Mouse (Mus musculus) thymus, postnatal 36 days (tissue): Measurements from ENCODE around the gene Rhox2c.
"Not testable (repeated sequence)": the region's sequence is repeated elsewhere in the genome, so short reads cannot be mapped to it uniquely, and the experiment has no call there.

ENCODE experiments used
- DNase-seq, 2 experiments: peaks; one replicate each; pipeline ENCODE4 v3.0.0; 2022; ENCODE audit warnings: mixed read lengths in 2 of 2

Gene Rhox2c

DNA sequence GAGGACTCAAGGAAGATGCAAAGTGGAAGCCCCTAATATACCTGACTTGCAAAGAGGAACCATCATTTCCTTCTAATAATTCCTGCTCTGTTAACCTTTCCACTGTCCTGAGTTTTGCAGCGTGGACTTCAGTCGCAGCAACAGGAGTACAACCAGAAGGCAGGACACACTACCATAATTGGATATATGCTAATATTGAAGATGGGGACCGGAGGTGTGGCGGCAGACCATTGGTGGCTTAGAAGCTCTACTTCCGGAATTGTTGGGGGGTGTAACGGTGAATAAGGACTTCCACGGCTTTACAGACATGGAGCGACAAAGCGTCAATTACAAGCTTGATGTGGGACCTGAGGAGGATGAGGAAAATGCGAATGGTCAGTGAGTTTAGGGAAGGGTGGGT, at the start of gene Rhox2c:
Rhox2c (plus strand) TSS at position 301 of the 400 bp plus-strand sequence.
- not testable (repeated sequence) for DNase-seq

DNA sequence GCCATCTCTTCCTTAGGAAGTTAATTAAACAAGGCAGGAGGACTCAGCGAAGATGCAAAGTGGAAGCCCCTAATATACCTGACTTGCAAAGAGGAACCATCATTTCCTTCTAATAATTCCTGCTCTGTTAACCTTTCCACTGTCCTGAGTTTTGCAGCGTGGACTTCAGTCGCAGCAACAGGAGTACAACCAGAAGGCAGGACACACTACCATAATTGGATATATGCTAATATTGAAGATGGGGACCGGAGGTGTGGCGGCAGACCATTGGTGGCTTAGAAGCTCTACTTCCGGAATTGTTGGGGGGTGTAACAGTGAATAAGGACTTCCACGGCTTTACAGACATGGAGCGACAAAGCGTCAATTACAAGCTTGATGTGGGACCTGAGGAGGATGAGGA, 41.7 kb upstream of the Rhox2c start, which contains the start of gene Rhox2b:
Rhox2b (plus strand) TSS at position 301 of the 400 bp plus-strand sequence.
- DNase-seq: not testable (repeated sequence)

DNA sequence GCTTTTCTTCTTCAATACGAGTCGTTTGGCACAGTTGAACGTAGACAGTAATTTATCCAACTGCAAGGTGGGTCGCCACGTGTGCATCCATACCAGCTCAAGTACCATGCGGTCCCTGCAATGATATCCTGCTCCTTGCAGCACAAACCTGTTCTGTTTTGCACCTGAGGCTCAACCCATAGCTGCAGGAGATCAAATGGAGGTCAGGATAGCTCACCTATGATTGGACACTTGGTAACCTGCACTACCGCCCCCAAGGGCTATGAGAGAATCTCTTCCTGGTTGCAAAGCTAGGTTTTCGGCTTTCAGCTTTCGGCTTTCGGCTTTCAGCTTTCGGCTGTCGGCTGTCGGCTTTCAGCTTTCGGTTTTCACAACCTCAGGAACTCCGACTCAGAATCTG, 21.3 kb upstream of the Rhox2c start, which contains the start of gene Rhox4b:
Rhox4b (plus strand) TSS at position 301 of the 400 bp plus-strand sequence.
- DNase-seq: not testable (repeated sequence)

DNA sequence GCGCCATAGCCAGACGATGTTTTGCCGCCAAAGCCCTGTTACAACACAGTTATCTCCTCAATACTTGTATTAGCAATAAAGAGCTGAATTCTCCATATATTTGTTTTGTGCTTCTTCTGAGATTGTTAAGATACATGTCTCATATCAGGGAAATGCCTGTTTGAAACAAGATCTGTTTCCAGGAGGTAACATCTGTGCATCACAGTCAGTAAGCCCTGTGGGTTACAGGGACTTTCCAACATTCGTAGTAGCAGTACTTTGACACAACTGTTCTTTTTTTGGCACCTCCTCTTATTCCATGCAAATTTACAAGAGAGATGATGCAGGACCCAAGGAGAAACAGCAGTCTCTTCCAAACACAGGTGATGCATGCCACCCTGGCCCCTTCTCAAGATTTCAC, 4.8 kb downstream of the Rhox2c start, which contains the start of gene Rhox3c:
Rhox3c (plus strand) TSS at position 301 of the 400 bp plus-strand sequence.
- not testable (repeated sequence) for DNase-seq

DNA sequence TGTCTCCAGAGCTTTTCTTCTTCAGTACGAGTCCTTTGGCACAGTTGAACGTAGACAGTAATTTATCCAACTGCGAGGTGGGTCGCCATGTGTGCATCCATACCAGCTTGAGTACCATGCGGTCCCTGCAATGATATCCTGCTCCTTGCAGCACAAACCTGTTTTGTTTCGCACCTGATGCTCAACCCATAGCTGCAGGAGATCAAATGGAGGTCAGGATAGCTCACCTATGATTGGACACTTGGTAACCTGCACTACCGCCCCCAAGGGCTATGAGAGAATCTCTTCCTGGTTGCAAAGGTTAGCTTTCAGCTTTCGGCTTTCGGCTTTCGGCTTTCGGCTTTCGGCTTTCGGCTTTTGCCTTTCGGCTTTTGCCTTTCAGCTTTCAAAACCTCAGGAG, 26.6 kb downstream of the Rhox2c start, which contains the start of gene Rhox4c:
Rhox4c (plus strand) TSS at position 301 of the 400 bp plus-strand sequence.
- not testable (repeated sequence) for DNase-seq

DNA sequence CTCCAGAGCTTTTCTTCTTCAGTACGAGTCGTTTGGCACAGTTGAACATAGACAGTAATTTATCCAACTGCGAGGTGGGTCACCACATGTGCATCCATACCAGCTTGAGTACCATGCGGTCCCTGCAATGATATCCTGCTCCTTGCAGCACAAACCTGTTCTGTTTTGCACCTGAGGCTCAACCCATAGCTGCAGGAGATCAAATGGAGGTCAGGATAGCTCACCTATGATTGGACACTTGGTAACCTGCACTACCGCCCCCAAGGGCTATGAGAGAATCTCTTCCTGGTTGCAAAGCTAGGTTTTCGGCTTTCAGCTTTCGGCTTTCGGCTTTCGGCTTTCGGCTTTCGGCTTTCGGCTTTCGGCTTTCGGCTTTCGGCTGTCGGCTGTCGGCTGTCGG, 60.6 kb downstream of the Rhox2c start, which contains the start of gene Rhox4d:
Rhox4d (plus strand) TSS at position 301 of the 400 bp plus-strand sequence.
- DNase-seq: not testable (repeated sequence)
